Comparison of ENCODE assay signal across 10 mouse cellular contexts in the genomic region with DNA sequence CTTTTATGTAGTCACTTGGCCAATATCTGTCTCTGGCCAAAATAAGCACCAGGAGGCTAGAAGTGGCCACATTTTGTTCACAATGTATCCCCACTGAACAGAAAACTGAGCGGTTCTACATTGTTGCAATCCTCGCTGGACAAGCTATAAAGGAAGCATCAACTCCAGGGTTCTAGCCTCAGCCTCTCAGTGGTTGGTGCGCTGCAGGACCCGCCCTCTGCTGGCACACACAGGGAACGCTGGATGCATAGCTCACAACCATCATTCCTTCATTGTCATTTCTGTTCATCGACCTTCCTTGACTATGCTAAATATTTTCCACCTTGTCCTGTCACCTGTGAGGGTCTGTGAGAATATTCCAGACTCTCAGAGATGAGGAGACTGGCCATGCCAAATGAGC.
DNase-seq lines count a peak whose midpoint lies in the region; ATAC-seq and TF ChIP-seq lines count a peak whose summit lies in the region.
"Had no signal": no experiment of that assay in that cellular context is flagged by ENCODE, and none has a peak within 500 bp of the region (broad histone marks: within the 10 kb centered on the region; RNA-seq: fewer than 3 reads in every experiment).

No protein-coding gene starts in this region.

- peaks cover 4% of the 10 kb centered on the region; the same call in 1 of the 2 replicates for H3K4me1 ChIP-seq in kidney, postnatal 0 days (replicated peaks; ENCODE audit: insufficient read depth, low read length)
- H3K4me1 ChIP-seq in MEL (ENCODE audit: control insufficient read depth in 1 of 2, insufficient read depth in 2 of 2, low read length in 2 of 2): no peaks in the 10 kb centered on the region
- H3K4me1 ChIP-seq: forebrain, embryonic 13.5 days had no signal

- WGBS in kidney, postnatal 0 days: 75% methylated on average over 6 of the region's 6 CpGs

- H3K79me2 ChIP-seq in MEL (ENCODE audit: control insufficient read depth, insufficient read depth, low read length, poor library complexity) (no peaks in the 10 kb centered on the region), myocyte (ENCODE audit: control insufficient read depth, insufficient read depth) (no peaks in the 10 kb centered on the region)

- TF ChIP-seq POLR2A in MEL (IDR thresholded peaks at IDR 0.05; ENCODE audit: control insufficient read depth in 1 of 2, insufficient read depth in 1 of 2, low read depth in 1 of 2, low read length in 2 of 2, poor library complexity in 1 of 2): no peak
- TF ChIP-seq POLR2A in myocyte (IDR thresholded peaks at IDR 0.05; ENCODE audit: insufficient read length, low read depth): no peak

- intact Hi-C loops in gastrocnemius, adult 2 months (cut with DNase I): no loop called here

- peak; percentile 49; the same call in 1 of the 2 replicates for TF ChIP-seq CTCF in kidney, postnatal 0 days (IDR thresholded peaks at IDR 0.05; ENCODE audit: low read depth)
- peak; percentile 8 to 45 (median 33); a peak in 4 of 6 replicates for TF ChIP-seq CTCF in MEL (IDR thresholded peaks at IDR 0.05 in 2 of 3, conservative IDR thresholded peaks at IDR 0.05 in 1 of 3; ENCODE audit: control insufficient read depth in 1 of 3, insufficient read depth in 1 of 3, low read depth in 2 of 3, low read length in 3 of 3, poor library complexity in 1 of 3, severe bottlenecking in 1 of 3)
- no peak for TF ChIP-seq CTCF in gastrocnemius, adult 2 months (IDR thresholded peaks at IDR 0.05)

- H3ac ChIP-seq in myocyte (ENCODE audit: control insufficient read depth, insufficient read length): no peak overlapping the region

- peak overlapping the region; percentile 71 for H3K27ac ChIP-seq in kidney, postnatal 0 days
- H3K27ac ChIP-seq in MEL (ENCODE audit: control insufficient read depth, low read depth, low read length): no peak overlapping the region
- H3K27ac ChIP-seq in gastrocnemius, adult 2 months: no peak overlapping the region
- H3K27ac ChIP-seq: forebrain, embryonic 13.5 days had no signal

- TF ChIP-seq EP300 in MEL (IDR thresholded peaks at IDR 0.05; ENCODE audit: low read depth in 1 of 2, low read length in 2 of 2): no peak

- H3K36me3 ChIP-seq in kidney, postnatal 0 days (ENCODE audit: insufficient read depth, low read length): no peaks in the 10 kb centered on the region
- H3K36me3 ChIP-seq in MEL (ENCODE audit: control insufficient read depth in 1 of 2, insufficient read depth in 2 of 2, low read length in 2 of 2) (no peaks in the 10 kb centered on the region), myocyte (ENCODE audit: control insufficient read depth, insufficient read depth) (no peaks in the 10 kb centered on the region)

- H3K9me3 ChIP-seq in kidney, postnatal 0 days (replicated peaks; ENCODE audit: low read length): no peaks in the 10 kb centered on the region
- no peaks in the 10 kb centered on the region for H3K9me3 ChIP-seq in MEL (replicated peaks; ENCODE audit: insufficient read depth, low read length)
- H3K9me3 ChIP-seq: forebrain, embryonic 13.5 days had no signal

- no peak overlapping the region for H3K9ac ChIP-seq in kidney, postnatal 0 days (ENCODE audit: low read depth, low read length)
- H3K9ac ChIP-seq in MEL (ENCODE audit: control insufficient read depth, low read depth, low read length, poor library complexity, severe bottlenecking): no peak overlapping the region
- H3K9ac ChIP-seq: forebrain, embryonic 13.5 days had no signal

- ATAC-seq in kidney, postnatal 0 days (replicated peaks; ENCODE audit: low FRiP score, low read depth): no peak
- ATAC-seq in granulocyte monocyte progenitor cell, adult 5-6 weeks (replicated peaks; ENCODE audit: poor library complexity, severe bottlenecking): peak; percentile 48
- ATAC-seq: forebrain, embryonic 13.5 days had no signal

- TF ChIP-seq RAD21 in MEL (IDR thresholded peaks at IDR 0.05; ENCODE audit: low read depth, low read length): peak; percentile 28

- H3K4me3 ChIP-seq in kidney, postnatal 0 days (replicated peaks; ENCODE audit: low read depth, low read length): no peak overlapping the region
- H3K4me3 ChIP-seq in MEL (ENCODE audit: control insufficient read depth in 1 of 2, insufficient read depth in 1 of 2, low read depth in 2 of 2, low read length in 2 of 2) (no peak overlapping the region), myocyte (no peak overlapping the region)
- no peak overlapping the region for H3K4me3 ChIP-seq in gastrocnemius, adult 2 months
- H3K4me3 ChIP-seq: forebrain, embryonic 13.5 days had no signal

- H3K4me2 ChIP-seq in kidney, postnatal 0 days (ENCODE audit: low read length): no peak overlapping the region
- peak overlapping the region; percentile 82 for H3K4me2 ChIP-seq in myocyte (ENCODE audit: low read depth)
- H3K4me2 ChIP-seq: forebrain, embryonic 13.5 days had no signal

- DNase-seq in kidney, postnatal 0 days (ENCODE audit: low spot score): no peak
- DNase-seq in kidney, postnatal 10 days: no peak
- no peak for DNase-seq in MEL (ENCODE audit: low read depth, low spot score)
- DNase-seq in urinary bladder, postnatal 36 days (ENCODE audit: low spot score in 2 of 2): no peak
- no peak for DNase-seq in gastrocnemius, adult 2 months
- DNase-seq: cerebellum, postnatal 25 days; kidney, adult 2 months had no signal

- no peaks in the 10 kb centered on the region for H3K27me3 ChIP-seq in kidney, postnatal 0 days (ENCODE audit: insufficient read depth, low read length)
- H3K27me3 ChIP-seq in MEL (ENCODE audit: control insufficient read depth in 1 of 2, insufficient read depth in 2 of 2, low read length in 2 of 2) (peaks cover 0 to 1% of the 10 kb centered on the region in 2 experiments; a peak in 2 of 4 replicates), myocyte (ENCODE audit: control insufficient read depth, insufficient read depth, insufficient read length) (no peaks in the 10 kb centered on the region)

TF ChIP-seq in MEL, 35 proteins besides CTCF, POLR2A, EP300 and RAD21:
- TF ChIP-seq POLR2AphosphoS5 (IDR thresholded peaks at IDR 0.05; ENCODE audit: borderline replicate concordance, low read depth, low read length) (no peak), SMC3 (IDR thresholded peaks at IDR 0.05; ENCODE audit: low read depth, low read length) (peak; percentile 54)

TF ChIP-seq in myocyte, 11 proteins besides CTCF, POLR2A, EP300 and RAD21:
- no peak for TF ChIP-seq MAX (IDR thresholded peaks at IDR 0.05; ENCODE audit: low read depth)
- TF ChIP-seq TCF3 (IDR thresholded peaks at IDR 0.05; ENCODE audit: insufficient read length, low read depth): no peak
- no peak for TF ChIP-seq POLR2AphosphoS2 (IDR thresholded peaks at IDR 0.05; ENCODE audit: insufficient read length, low read depth)
- no peak for TF ChIP-seq SRF (IDR thresholded peaks at IDR 0.05; ENCODE audit: control insufficient read depth, insufficient read length, low read depth)
- TF ChIP-seq E2F4 (IDR thresholded peaks at IDR 0.05; ENCODE audit: insufficient read depth): no peak
- TF ChIP-seq MYOD1 (IDR thresholded peaks at IDR 0.05; ENCODE audit: control insufficient read depth in 1 of 3, insufficient read length in 2 of 3, low read depth in 2 of 3): no peak
- no peak for TF ChIP-seq TCF12 (IDR thresholded peaks at IDR 0.05; ENCODE audit: insufficient read depth, poor library complexity, severe bottlenecking)
- TF ChIP-seq MYOG (IDR thresholded peaks at IDR 0.05; ENCODE audit: control insufficient read depth in 1 of 3, insufficient read depth in 1 of 3, insufficient read length in 2 of 3, low read depth in 2 of 3): no peak
- no peak for TF ChIP-seq USF1 (IDR thresholded peaks at IDR 0.05; ENCODE audit: low read depth)
- no peak for TF ChIP-seq REST (IDR thresholded peaks at IDR 0.05; ENCODE audit: insufficient read depth, insufficient read length)
- TF ChIP-seq CEBPB (IDR thresholded peaks at IDR 0.05; ENCODE audit: insufficient read depth, poor library complexity, severe bottlenecking): no peak
